Mouse (Mus musculus) cerebellum, postnatal 36 days (tissue): Measurements from ENCODE around the gene Synm.

Experiments
- DNase-seq, 2 experiments: peaks; one replicate each; pipeline ENCODE4 v3.0.0; 2021 to 2022; ENCODE audit warnings: mixed read lengths in 2 of 2

Gene Synm

DNA sequence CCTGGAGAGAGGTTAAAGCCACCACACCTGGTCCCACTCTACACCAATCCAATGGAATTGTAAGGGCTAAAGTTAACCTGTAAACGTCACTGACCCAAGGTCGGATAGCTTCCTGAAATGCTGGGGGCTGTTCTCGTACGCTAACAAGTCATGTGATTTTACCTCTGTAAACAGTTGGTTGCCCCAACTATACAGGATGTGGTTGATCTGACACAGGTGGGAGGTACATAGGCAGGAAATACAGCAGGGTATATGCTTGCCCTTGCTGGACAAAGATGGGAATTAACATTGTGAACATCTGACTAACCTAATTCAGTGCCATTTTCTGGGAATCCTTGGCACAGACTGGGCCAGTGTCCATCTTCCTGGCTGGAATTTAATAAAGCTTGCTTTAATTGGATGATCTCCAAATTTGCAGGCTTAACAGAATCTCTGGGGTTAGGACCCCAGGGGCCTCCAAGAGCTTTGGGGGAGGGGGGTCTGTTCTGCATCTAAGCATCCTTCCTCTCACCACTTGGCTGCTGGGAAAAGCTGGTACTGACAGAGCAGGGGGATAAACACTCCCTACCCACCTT is 11.7 kb downstream of the Synm start:
- no peak for DNase-seq

GRCm38 (mm10) chr7:67741706-67742105 is 17.8 kb downstream of the Synm start:
- no peak for DNase-seq

DNA sequence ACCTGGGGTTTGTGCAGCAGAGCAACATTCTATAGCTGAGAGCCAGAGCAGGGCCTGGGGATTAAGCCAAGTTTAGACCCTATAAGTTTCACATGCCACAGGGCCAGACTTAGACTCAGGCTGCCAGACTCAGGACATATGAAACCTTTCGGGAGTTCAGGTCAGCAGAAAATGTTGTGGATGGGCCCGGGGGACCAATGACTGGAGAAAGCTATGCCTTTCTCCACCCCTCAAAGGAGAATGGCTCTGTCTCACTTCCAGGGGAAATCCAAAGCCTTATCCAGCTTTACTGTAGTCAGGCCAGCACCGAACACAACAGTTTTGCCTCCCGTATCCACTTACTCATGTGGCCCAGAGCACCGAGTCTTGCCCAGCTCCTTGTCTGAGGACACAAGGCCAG is 18.7 kb downstream of the Synm start:
- no peak for DNase-seq

GRCm38 (mm10) chr7:67740382-67740781 is 19.2 kb downstream of the Synm start:
- no peak for DNase-seq

DNA sequence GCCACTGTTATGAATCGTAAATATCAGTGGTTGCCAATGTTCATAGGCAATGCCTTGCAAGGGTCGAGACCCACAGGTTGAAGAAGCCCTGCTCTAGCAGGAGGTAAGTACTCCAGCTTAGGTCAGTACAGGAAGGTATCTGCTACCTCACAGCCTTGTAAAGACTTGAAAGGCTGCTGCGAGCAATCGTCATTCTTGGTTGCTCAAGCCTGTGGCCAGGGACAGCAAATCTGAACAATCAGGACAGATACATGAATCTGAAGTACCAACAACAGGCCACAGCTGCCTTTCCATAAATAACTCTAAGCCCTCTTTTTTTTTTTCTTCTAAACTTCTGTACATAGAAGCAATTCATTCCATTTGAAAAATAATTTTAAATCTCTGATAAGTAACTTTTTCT is 27.3 kb downstream of the Synm start:
- DNase-seq: no peak

- no peak for DNase-seq
Measured at GRCm38 (mm10) chr7:67730431-67731110, 29.0 kb downstream of the Synm start.

DNA sequence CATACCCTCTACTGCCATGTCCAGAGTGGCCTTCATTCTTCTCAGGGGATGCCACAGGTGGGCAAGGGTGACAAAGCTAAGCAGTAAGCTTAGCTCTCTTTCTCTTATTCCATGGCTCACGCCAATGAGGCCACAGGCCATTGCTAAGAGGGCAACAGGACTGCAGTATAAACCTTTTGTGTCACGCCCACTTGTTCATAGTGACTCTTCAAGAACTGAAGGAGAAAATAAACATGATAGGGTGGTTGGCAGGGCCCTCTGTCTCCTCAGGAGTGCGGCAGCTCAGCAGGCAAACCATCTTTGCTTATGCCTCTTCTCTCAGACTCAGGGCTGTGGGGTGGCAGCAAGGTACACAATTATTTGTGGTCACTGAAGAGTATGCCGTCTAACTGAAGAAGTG is 30.7 kb downstream of the Synm start:
- DNase-seq: no peak

GRCm38 (mm10) chr7:67728203-67728602 is 31.3 kb downstream of the Synm start:
- DNase-seq: no peak

DNA sequence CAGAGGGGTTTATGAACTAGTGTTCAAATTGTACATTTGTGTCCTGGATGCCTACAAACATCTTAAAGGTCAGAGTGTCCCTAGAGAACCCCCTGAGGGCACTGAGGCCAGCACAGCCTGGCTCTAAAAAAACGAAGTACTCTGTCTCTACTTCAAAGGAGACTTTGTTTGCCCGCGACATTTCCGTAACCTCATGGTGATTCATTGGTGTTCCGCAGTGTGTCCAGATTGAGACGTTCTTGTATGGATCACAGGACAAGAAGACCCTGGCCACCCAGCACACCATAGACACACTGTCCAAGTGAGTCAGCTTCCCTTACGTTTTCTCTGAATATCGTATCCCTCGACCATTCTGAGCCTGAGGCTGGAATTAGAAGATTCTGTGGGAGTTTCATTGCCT is 34.5 kb downstream of the Synm start:
- no peak for DNase-seq

DNA sequence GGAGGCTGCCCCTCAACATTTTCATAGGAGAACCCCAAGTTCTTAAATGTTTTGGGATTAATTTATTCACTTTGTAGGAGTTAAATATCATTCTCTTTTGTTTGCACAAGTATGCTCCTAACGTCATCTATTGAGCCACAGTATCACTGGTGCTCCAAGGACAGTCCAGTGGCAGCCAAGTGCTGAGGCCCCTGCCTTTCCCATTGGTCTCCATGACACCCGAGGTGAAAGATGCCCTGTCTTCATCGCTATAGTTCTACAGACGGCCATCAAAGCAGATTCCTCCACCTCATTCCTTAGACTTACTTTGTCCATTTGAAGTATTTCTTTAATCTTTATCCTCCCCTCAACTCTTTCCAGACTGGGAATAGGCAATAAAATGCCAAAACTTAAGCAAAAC is 35.0 kb downstream of the Synm start:
- DNase-seq: no peak

DNA sequence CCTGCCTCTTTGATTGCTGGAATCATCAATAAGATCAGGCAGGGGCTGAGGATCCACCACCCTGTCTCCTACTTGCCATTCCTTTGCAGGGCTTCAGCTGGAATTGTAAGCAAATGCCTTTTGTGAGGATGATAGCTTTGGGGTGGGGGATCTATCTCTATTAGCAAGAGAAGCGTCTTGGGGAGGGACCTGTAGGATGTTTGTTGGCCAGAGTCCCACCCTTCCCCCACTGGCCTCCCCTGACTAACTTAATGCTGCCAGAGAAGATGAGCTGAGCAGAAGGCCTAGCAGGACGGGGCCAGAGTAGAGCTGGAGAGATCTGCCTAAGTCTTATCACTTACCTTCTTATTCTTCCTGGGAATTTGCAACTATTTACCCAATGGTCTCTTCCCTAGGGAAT is 37.4 kb downstream of the Synm start:
- no peak for DNase-seq

DNA sequence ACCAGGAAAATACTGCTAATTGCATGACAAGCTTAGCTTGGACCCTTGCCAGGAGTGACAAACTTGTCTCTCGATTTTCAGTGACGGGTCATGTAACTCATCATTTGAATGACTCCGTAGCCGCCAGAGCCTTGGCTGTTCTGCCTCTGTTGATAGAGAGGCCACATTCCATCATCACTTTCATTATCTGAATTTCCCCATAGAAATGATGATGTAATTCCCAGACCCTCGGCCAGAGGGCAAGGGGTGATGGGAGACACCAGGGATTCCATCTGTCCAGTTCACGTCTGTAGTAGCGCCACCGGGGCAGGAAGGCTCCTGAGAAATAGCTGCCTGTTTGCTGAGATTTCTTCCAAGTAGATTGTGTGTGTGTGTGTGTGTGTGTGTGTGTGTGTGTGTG is 40.7 kb downstream of the Synm start:
- no peak for DNase-seq

GRCm38 (mm10) chr7:67717520-67717919 is 42.0 kb downstream of the Synm start:
- DNase-seq: no peak

DNA sequence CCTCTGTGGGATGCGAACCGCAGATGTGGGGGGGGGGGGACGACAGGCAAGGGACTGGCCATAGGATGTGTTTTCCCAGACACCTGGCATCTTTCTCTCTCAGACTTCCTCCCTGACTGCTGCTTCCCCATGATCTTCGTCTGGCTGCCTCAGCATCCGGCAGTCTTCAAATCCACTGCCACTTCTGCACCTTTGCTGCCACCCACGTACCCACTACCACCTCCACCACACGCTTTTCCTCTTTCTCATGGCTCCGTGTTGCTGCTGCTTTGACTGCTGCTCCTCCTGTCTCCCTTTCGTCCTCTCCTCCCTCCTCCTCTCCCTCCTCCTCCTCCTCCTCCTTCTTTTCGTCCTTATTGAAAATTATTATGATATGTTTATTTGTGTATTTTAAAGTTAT is 42.6 kb downstream of the Synm start:
- no peak for DNase-seq

DNA sequence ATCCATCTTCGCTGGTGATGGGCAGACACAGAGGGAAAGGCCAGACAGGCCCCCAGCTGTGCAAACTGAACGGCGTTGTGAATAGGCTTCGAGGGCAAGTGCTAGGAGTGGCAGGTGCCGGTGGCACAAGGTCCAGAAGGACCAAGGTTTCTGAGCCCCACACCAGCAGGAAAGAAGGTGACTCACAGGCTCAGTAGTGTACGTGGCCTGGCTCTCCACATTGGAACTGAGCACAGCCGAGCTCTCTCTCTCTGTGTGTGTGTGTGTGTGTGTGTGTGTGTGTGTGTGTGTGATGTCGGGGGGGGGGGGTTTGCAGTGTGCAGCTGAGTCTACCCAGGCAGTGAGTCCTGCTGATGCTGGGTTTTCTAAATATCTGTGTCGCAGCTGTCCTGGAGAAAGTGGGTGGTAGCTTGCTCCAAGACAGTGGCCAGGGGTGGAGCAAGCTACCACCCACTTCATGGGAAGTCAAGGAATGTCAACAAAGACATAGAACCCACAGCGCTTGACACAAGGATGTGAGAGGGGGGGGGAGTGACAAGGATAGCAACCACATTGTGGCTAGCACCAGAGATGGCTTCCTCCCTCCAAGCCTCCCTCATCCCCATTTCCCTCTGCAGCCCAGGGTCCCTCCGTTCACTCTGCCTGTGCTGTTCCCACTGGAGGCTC is 43.2 kb downstream of the Synm start:
- DNase-seq: no peak

GRCm38 (mm10) chr7:67715176-67715575 is 44.4 kb downstream of the Synm start:
- no peak for DNase-seq

GRCm38 (mm10) chr7:67713820-67714510 is 45.6 kb downstream of the Synm start:
- DNase-seq: peak; percentile 20 to 26

- no peak for DNase-seq
Measured at GRCm38 (mm10) chr7:67710216-67710615, 49.3 kb downstream of the Synm start.

- DNase-seq: no peak
Measured at GRCm38 (mm10) chr7:67708160-67708559, 51.4 kb downstream of the Synm start.

DNA sequence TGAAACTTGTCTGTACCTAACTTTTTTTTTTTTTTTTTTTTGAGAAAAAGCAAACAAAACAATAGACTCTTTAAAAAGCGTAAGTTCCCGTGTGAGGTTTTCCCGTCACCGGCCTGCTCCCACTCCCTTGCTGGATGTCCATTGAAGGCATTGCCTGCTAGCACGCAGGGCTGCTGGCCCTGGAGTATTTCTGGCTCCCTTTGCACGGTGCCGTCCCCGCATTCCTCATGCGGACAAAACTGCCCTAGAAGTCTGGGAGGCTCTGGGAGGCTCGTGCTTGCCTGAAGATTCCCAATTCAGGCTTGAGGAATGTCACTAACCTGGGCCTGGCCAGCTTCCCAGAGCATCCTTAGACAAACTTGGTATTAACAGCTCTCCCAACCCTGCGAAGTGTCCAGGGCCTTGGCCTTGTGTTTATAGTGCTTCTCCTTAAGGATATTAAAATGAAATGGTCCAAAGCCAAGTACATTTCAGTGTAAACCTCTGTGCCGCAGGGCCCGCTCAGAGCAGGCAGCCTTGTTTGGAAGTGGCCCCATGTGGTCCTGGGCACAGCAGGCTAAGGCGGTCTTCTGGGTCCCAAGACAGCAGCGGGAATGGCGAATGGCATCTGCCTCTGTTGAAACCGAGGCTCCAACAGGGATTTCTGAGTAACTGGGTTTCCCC is 58.2 kb downstream of the Synm start:
- DNase-seq: no peak

DNA sequence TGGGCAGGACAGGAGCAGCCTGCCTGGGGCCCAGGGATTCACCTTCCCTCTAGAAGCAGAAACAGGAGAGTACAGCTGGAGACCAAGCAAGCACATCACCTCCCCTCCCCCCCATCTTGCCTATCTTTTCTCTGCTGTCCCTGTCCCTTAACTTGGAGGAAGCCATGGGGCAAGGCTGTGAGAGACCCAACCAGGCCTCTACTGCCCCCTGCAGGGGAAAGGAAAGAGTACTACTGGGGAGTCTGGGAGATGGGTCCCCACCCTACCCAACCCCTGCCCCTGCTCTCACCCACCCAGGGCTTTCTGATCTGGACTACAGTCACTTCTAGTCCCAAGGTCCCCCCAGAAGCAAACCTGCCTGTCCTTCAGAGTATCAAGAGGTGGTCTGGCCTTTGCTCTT is 58.7 kb downstream of the Synm start:
- peak in 1 of 2 experiments; percentile 6 for DNase-seq

- DNase-seq: no peak
Measured at GRCm38 (mm10) chr7:67699301-67699700, 60.2 kb downstream of the Synm start.

DNA sequence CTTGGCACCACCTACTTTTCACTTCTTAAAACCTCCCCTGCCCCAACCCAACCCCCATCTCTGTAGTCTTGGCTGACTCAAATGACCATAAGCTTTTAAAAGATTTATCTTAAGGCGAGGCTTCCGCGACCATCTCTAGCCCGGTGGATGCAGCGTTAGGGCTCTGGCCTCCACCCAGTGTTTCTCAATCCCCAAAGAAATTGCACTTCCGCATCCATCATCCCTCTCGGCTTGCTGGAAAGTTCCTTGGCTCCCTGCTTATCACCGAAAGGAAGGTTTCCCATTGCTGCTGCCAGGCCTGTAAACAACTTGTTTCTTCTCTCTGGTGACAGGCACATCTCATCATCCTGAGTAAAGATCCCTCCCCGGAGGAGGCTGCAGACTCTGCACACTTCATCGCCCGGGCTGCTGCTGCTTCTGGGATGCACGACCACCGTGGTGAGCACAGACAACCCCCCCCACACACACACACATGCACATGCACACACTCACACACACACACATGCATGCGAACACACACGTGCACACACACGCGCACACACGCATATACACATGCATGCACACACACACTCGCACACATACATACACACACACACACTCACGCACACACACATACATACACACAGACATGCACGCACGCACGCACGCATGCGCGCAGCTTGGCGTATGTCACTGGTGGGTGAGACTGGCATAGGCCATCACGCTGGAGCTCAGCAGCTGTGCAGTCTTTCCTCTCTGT is 61.5 kb downstream of the Synm start:
- DNase-seq: no peak
